Mouse (Mus musculus) layer of hippocampus, adult 9-11 months (tissue): Measurements from ENCODE around the gene Usp53.
"Not testable (repeated sequence)": the region's sequence is repeated elsewhere in the genome, so short reads cannot be mapped to it uniquely, and the experiment has no call there.

Experiments used
- DNase-seq: peaks from one replicate; pipeline ENCODE4 v3.0.0; 2022

Gene Usp53

DNA sequence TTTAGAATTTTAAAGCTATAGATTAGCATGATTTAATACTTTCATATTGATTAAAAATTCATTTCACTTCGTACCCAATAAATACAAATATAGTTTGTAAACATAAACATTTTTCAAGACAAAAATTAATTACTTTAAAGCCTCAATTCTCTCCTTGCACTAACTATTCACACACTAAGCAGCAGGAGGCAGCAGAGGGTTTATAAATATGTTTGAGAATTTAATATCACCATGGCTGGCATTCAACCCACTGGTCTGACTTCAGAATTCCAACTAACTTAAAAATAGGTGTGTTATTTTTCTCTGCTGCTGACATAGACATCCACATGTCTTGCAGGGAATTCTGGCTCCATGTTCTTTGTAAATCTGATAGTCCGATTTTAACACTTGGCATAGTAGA lies 45.1 kb downstream of the Usp53 start:
- peak; percentile 14 for DNase-seq

GRCm38 (mm10) chr3:122937176-122937575 lies 47.1 kb downstream of the Usp53 start:
- DNase-seq, result not testable (repeated sequence)

GRCm38 (mm10) chr3:122932466-122932865 lies 51.8 kb downstream of the Usp53 start:
- no peak for DNase-seq

- no peak for DNase-seq
Observed at GRCm38 (mm10) chr3:122929723-122930122, 54.6 kb downstream of the Usp53 start.

DNA sequence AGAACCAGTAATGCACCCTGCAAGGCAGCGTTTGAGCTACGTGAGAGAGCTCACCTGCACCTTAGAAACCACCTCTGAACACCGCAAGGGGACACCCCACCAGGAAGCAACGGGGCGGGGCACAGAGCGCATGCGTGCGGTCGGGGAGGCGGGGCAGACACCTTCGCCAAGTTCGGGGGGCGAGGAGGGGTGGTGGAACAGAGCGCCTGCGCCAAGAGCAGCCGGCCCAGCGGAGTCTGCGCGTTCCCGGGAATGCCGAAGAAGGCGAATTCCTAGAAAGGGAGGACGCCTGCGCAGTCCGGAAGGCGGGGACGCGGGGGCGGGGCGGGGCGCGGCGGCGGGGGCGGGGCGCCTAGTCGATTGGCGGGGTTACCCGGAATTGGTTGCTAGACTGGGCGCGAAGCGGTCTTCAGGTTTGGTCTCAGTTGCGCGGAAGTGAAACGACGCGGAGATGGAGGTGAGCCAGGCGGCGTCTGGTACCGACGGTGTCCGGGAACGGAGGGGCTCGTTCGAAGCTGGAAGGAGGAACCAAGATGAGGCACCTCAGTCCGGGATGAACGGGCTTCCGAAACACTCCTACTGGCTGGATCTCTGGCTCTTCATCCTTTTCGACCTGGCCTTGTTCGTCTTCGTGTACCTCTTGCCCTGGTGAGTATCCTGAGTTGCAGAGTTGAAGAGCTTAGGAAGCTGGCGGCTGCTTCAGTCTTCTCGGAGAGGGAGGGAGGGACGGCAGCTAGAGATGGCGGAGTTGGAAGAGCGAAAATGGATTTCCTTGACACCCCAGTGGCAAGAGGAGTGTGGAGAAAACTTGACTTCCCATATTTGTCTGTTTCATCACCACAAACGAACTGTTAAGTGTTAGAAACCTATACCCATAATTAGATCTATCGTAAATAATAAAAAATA lies 60.0 kb downstream of the Usp53 start, which contains the start of gene 1810037I17Rik:
TSS of gene 1810037I17Rik (plus strand) at position 195 of the 906 bp plus-strand sequence.
- peak; percentile 96 for DNase-seq

- no peak for DNase-seq
Observed at GRCm38 (mm10) chr3:122923147-122923546, 61.2 kb downstream of the Usp53 start.

- no peak for DNase-seq
Observed at GRCm38 (mm10) chr3:122921676-122922527, 62.4 kb downstream of the Usp53 start.

- DNase-seq, result no peak
Observed at GRCm38 (mm10) chr3:122920572-122921435, 63.5 kb downstream of the Usp53 start.

GRCm38 (mm10) chr3:122919260-122919659 lies 65.0 kb downstream of the Usp53 start, which contains the start of gene Gm10959:
TSS of gene Gm10959 (minus strand) at chr3:122919360.
- DNase-seq, result no peak

DNA sequence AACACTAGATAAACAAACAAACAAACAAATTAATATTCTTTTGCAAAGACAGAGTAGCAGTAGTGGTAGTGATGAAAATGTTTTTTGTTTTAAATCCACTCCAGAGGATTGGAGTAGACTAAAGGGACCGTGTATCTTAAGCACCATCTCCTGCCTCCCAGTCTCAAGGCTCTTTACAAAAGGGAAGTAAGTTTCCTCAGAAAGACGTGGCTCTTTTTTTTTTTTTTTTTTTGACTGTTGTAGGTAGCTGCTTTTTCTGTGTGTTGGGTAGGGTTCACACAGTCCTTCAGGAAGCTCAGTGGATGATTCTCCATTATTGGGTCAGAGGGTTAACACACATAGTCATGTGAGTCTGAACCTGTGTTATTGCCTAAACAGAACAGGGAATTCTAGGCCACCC lies 65.6 kb downstream of the Usp53 start:
- no peak for DNase-seq

- DNase-seq, result no peak
Observed at GRCm38 (mm10) chr3:122916191-122916680, 68.1 kb downstream of the Usp53 start.

GRCm38 (mm10) chr3:122915493-122915892 lies 68.8 kb downstream of the Usp53 start:
- no peak for DNase-seq

DNA sequence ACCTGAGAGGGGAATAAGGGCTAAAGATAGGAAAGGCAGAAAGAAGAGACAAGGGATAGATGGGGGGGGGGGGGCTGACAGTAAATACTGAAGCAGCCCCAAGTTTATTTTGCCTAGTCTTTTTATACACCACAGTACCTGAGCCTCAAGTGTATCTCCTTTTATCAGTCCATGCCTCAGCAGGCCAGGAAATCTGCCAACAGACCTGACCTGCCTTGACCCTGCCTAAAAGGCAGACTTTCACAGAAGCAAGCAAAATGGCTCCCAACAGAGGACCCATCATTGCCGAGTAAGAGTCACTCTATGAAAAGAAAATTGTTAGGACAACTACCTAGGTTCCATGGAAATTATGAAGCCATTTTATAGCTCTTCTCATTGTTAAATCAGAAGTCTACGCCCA lies 76.5 kb downstream of the Usp53 start:
- no peak for DNase-seq

DNA sequence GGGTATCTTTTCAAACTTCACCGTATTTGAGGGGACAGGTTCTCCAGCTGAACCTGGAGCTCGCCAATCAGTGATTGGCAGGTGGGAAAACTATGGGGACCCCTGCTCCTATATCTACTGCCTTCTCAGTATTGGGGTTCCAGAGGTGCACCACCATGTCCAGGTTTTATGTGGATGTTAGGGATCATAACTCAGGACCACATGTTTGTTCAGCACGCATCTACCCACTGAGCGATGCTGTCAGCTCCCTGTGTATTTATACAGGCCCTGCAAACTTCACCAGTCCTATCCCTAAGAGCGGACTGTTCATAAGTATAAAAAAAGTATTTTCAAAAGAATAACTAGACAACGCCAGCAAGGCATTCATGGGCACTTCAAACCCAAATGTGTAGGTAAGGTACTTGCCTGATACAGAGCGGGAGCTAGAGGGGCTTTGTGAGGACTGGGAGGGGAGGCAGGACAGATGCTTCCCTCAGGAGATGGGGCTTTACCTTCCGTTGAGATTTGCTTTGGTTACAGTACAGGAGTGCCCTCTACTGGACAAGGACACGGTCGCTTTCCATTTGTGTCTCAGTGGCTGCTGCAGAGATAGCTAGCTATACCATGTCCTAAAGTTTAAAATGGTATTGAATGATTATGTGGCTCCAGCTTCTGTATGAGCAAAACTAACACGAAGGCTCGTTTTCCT lies 80.4 kb downstream of the Usp53 start:
- no peak for DNase-seq

GRCm38 (mm10) chr3:122898254-122898653 lies 86.1 kb downstream of the Usp53 start:
- DNase-seq, result no peak

DNA sequence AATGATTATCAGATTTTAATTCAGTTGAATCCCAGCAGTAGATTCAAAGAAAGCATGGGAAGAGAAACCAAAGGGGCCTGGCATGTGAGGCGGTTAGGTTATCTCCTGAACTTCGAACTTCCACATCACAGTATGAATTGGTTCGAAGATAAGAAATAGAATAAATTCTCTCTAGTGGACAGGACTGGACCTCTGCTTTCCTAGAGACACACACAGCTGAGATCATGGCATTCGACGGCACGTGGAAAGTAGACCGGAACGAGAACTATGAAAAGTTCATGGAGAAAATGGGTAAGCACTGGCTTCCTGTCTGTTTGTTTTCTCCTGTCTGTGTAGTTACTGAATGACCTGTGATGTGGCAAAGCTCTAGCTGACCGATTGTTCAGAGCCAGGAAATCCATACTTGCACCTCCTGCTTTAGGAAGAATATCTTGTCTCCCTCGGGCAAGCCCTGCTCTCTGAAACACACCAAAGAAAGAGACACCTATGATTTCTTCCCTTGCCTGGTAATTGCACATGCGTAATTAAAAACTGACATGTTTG lies 89.0 kb downstream of the Usp53 start:
- DNase-seq, result no peak

DNA sequence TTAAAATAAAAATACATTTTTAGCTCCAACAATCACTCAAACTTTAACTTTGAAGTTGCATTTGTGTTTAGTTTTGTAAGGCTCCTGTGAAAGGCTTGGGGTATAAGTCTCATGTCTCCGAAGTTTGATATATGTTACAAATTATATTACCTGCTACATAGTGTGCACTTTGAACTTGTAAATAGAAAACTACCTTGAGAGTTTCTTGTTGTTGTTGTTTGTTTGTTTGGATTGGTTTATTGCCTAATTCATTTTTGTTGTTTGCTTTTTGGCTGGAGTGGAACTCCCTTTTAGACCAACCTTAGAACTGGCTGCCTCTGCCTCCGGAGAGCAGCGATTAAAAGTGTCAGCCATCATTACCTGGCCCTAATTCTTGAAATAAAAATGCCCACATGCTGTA lies 89.5 kb downstream of the Usp53 start, which contains the start of gene Fabp2:
TSS of gene Fabp2 (plus strand) at position 301 of the 400 bp plus-strand sequence.
- no peak for DNase-seq

GRCm38 (mm10) chr3:122888371-122888819 lies 95.9 kb downstream of the Usp53 start:
- DNase-seq, result no peak

- DNase-seq, result no peak
Observed at GRCm38 (mm10) chr3:122887505-122888301, 96.6 kb downstream of the Usp53 start.
